Mouse (Mus musculus): Measurements from ENCODE around the gene Lgals9. TPM values are rescaled to one million over a fixed set of nuclear protein-coding genes. Genes with fewer than 3 reads are reported as not detected.
A peak's percentile ranks its signal among the peaks of the same experiment; 100 is the strongest.

Lgals9 gene
- total and polyA plus RNA-seq, 3 experiments, result 160 to 287 (median 228) TPM

DNA sequence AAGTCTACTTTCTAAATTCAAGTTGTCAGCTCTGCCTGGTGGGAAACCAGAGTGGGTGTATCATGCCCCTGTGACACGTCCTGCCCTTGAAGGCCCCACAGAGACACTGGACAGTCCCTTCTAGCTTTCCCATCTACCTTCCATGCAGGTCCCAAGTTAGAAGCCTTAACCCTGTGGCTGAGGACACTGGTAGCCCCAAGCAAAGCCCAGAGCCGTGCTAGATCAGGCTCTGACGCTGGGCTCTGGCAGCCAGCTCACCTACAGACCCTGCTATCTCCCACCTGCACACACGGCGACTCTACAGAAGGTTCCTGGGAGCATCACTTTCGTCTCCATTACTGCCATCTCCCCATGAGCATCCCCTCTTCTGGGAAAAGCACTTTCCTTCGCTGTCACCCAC is 1.2 kb downstream of the Lgals9 start:
- Histone ChIP-seq H3K79me2 (ENCODE audit: control insufficient read depth, insufficient read depth, low read length, poor library complexity) (peaks cover 42% of the 10 kb centered on the region), H3K9ac (ENCODE audit: control insufficient read depth, low read depth, low read length, poor library complexity, severe bottlenecking) (peak overlapping the region; percentile 60), H3K36me3 (ENCODE audit: control insufficient read depth in 1 of 2, insufficient read depth in 2 of 2, low read length in 2 of 2) (peaks cover 0 to 45% of the 10 kb centered on the region in 2 experiments), H3K27me3 (ENCODE audit: control insufficient read depth in 1 of 2, insufficient read depth in 2 of 2, low read length in 2 of 2) (no peaks in the 10 kb centered on the region), H3K9me3 (replicated peaks; ENCODE audit: insufficient read depth, low read length) (no peaks in the 10 kb centered on the region), H3K4me1 (ENCODE audit: control insufficient read depth in 1 of 2, insufficient read depth in 2 of 2, low read length in 2 of 2) (peaks cover 37 to 54% of the 10 kb centered on the region in 2 experiments), H3K4me3 (ENCODE audit: control insufficient read depth in 1 of 2, insufficient read depth in 1 of 2, low read depth in 2 of 2, low read length in 2 of 2) (peak overlapping the region; percentile 66 to 95), H3K27ac (ENCODE audit: control insufficient read depth, low read depth, low read length) (peak overlapping the region; percentile 78)
- DNase-seq (ENCODE audit: low read depth, low spot score), result peak; percentile 56
- TF ChIP-seq KAT2A (conservative IDR thresholded peaks at IDR 0.05; ENCODE audit: low read depth, low read length) (no peak), POLR2AphosphoS5 (IDR thresholded peaks at IDR 0.05; ENCODE audit: borderline replicate concordance, low read depth, low read length) (no peak), POLR2AphosphoS2 (IDR thresholded peaks at IDR 0.05; ENCODE audit: low read length) (no peak), CTCF (IDR thresholded peaks at IDR 0.05 in 2 of 3, conservative IDR thresholded peaks at IDR 0.05 in 1 of 3; ENCODE audit: control insufficient read depth in 1 of 3, insufficient read depth in 1 of 3, low read depth in 2 of 3, low read length in 3 of 3, poor library complexity in 1 of 3, severe bottlenecking in 1 of 3) (no peak), UBTF (IDR thresholded peaks at IDR 0.05; ENCODE audit: borderline replicate concordance, insufficient read depth, low read depth, low read length) (no peak), MXI1 (IDR thresholded peaks at IDR 0.05; ENCODE audit: low read depth, low read length) (no peak), GATA1 (IDR thresholded peaks at IDR 0.05; ENCODE audit: low read depth, low read length) (no peak), MYB (IDR thresholded peaks at IDR 0.05; ENCODE audit: low read depth, low read length) (no peak), BHLHE40 (IDR thresholded peaks at IDR 0.05; ENCODE audit: borderline replicate concordance, low read depth, low read length) (no peak), TCF12 (IDR thresholded peaks at IDR 0.05; ENCODE audit: low read depth, low read length) (no peak), RCOR1 (IDR thresholded peaks at IDR 0.05; ENCODE audit: low read depth, low read length) (no peak), MAX (IDR thresholded peaks at IDR 0.05; ENCODE audit: low read length) (no peak), NELFE (IDR thresholded peaks at IDR 0.05; ENCODE audit: low read depth, low read length) (no peak), USF1 (IDR thresholded peaks at IDR 0.05; ENCODE audit: low read depth, low read length) (no peak), POLR2A (IDR thresholded peaks at IDR 0.05; ENCODE audit: control insufficient read depth in 1 of 2, insufficient read depth in 1 of 2, low read depth in 1 of 2, low read length in 2 of 2, poor library complexity in 1 of 2) (no peak), ELF1 (IDR thresholded peaks at IDR 0.05; ENCODE audit: low read depth, low read length) (no peak), CHD2 (IDR thresholded peaks at IDR 0.05; ENCODE audit: low read length) (no peak), USF2 (IDR thresholded peaks at IDR 0.05; ENCODE audit: borderline replicate concordance in 1 of 2, insufficient read depth in 1 of 2, low read depth in 1 of 2, low read length in 2 of 2) (no peak)

DNA sequence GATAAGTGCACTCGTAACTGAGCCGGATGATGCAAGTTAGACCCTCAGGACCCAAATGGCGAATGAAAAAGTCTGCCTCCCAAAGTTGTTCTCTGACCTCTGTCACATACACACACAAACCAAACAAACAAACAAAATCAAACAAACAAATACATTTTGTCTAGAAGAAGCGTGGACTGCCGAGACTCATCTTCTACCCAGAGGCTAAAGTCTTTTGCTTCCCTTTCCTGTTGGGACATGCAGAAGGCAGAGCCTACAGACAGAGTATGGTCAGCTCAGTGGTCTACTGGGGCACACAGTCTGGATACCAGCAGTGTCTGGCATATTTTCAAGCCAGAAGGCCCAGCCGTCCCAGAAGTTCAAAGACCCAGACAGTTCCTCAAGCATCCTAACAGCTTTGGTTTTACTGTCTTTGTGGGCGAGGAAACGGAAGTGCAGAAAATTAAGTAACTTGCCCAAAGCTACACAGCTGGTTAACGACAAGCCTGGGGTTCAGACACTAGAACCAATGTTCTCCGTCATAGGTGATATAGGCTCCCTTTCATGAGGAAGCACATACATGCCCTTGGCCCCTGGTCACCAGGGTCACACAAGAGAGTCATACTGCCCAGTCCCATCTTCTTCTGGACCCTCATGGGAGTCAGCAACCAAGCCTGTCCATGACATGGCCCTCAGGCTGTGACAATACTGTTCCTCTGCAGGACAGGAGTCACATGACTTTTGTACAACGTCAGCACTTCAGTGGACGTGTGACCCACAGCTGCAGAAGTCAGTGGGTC is 2.0 kb downstream of the Lgals9 start:
- no peaks in the 10 kb centered on the region for H3K27me3 ChIP-seq (ENCODE audit: control insufficient read depth in 1 of 2, insufficient read depth in 2 of 2, low read length in 2 of 2)
- DNase-seq (ENCODE audit: low read depth, low spot score), result peak; percentile 85
- peak overlapping the region; percentile 60 for H3K9ac ChIP-seq (ENCODE audit: control insufficient read depth, low read depth, low read length, poor library complexity, severe bottlenecking)
- peaks cover 46% of the 10 kb centered on the region for H3K79me2 ChIP-seq (ENCODE audit: control insufficient read depth, insufficient read depth, low read length, poor library complexity)
- H3K4me3 ChIP-seq (ENCODE audit: control insufficient read depth in 1 of 2, insufficient read depth in 1 of 2, low read depth in 2 of 2, low read length in 2 of 2), result peak overlapping the region; percentile 66 to 95
- peaks cover 5 to 46% of the 10 kb centered on the region in 2 experiments for H3K36me3 ChIP-seq (ENCODE audit: control insufficient read depth in 1 of 2, insufficient read depth in 2 of 2, low read length in 2 of 2)
- H3K4me1 ChIP-seq (ENCODE audit: control insufficient read depth in 1 of 2, insufficient read depth in 2 of 2, low read length in 2 of 2), result peaks cover 37 to 54% of the 10 kb centered on the region in 2 experiments
- no peaks in the 10 kb centered on the region for H3K9me3 ChIP-seq (replicated peaks; ENCODE audit: insufficient read depth, low read length)
- H3K27ac ChIP-seq (ENCODE audit: control insufficient read depth, low read depth, low read length), result peak overlapping the region; percentile 78
- peak; percentile 66 for TF ChIP-seq ELF1 (IDR thresholded peaks at IDR 0.05; ENCODE audit: low read depth, low read length)
- TF ChIP-seq POLR2AphosphoS5 (IDR thresholded peaks at IDR 0.05; ENCODE audit: borderline replicate concordance, low read depth, low read length), result no peak
- TF ChIP-seq CHD1 (IDR thresholded peaks at IDR 0.05; ENCODE audit: low read depth, low read length), result 0 out of 2 replicates have a peak, but pooled peaks have one; percentile 52
- peak; percentile 72 for TF ChIP-seq ZMIZ1 (IDR thresholded peaks at IDR 0.05; ENCODE audit: low read depth, low read length)
- peak in 1 of 2 experiments; percentile 47; a peak in 1 of 4 replicates for TF ChIP-seq POLR2A (IDR thresholded peaks at IDR 0.05; ENCODE audit: control insufficient read depth in 1 of 2, insufficient read depth in 1 of 2, low read depth in 1 of 2, low read length in 2 of 2, poor library complexity in 1 of 2)
- TF ChIP-seq GABPA (IDR thresholded peaks at IDR 0.05; ENCODE audit: low read depth, low read length), result no peak
- peak; percentile 60; the same call in 1 of the 2 replicates for TF ChIP-seq TCF12 (IDR thresholded peaks at IDR 0.05; ENCODE audit: low read depth, low read length)
- peak; percentile 82 for TF ChIP-seq USF1 (IDR thresholded peaks at IDR 0.05; ENCODE audit: low read depth, low read length)
- peak; percentile 43 for TF ChIP-seq RCOR1 (IDR thresholded peaks at IDR 0.05; ENCODE audit: low read depth, low read length)
- TF ChIP-seq NRF1 (IDR thresholded peaks at IDR 0.05; ENCODE audit: insufficient read depth, low read depth, low read length, poor library complexity, severe bottlenecking), result no peak
- TF ChIP-seq TBP (IDR thresholded peaks at IDR 0.05; ENCODE audit: low read depth, low read length), result peak; percentile 74
- peak; percentile 52; the same call in 1 of the 2 replicates for TF ChIP-seq POLR2AphosphoS2 (IDR thresholded peaks at IDR 0.05; ENCODE audit: low read length)
- no peak for TF ChIP-seq USF2 (IDR thresholded peaks at IDR 0.05; ENCODE audit: borderline replicate concordance in 1 of 2, insufficient read depth in 1 of 2, low read depth in 1 of 2, low read length in 2 of 2)
- TF ChIP-seq MAZ (IDR thresholded peaks at IDR 0.05; ENCODE audit: low read depth, low read length), result peak; percentile 59; the same call in 1 of the 2 replicates
- TF ChIP-seq MAFK (IDR thresholded peaks at IDR 0.05; ENCODE audit: borderline replicate concordance, low read depth, low read length), result no peak; the same call in 1 of the 2 replicates
- TF ChIP-seq MAX (IDR thresholded peaks at IDR 0.05; ENCODE audit: low read length), result peak; percentile 4; the same call in 1 of the 2 replicates
- peak; percentile 43; the same call in 1 of the 2 replicates for TF ChIP-seq NELFE (IDR thresholded peaks at IDR 0.05; ENCODE audit: low read depth, low read length)
- TF ChIP-seq EP300 (IDR thresholded peaks at IDR 0.05; ENCODE audit: low read depth in 1 of 2, low read length in 2 of 2), result peak in 1 of 2 experiments; percentile 29
- TF ChIP-seq SIN3A (IDR thresholded peaks at IDR 0.05; ENCODE audit: low read length), result peak; percentile 77
